Mouse (Mus musculus): ENCODE results near the gene Rgs7. TPM values are rescaled to one million over a fixed set of nuclear protein-coding genes. Genes with fewer than 3 reads are reported as not detected.

The Rgs7 gene
- total RNA-seq, 2 experiments from 2014 or later = 1.8 to 4.5 TPM

GRCm38 (mm10) chr1:175041167-175041817 lies 451.0 kb downstream of the Rgs7 start:
- DNase-seq = peak; percentile 55 to 74
- intact Hi-C loops (cut with DNase I) = loop anchor here (5.0 to 10.0 kb wide), 3 partner anchors 564 to 881 kb away; partner anchors contain the start of gene Gm38100

GRCm38 (mm10) chr1:175040038-175040437 lies 452.3 kb downstream of the Rgs7 start:
- intact Hi-C loops (cut with DNase I) = loop anchor here (5.0 to 10.0 kb wide), 3 partner anchors 565 to 882 kb away; partner anchors contain the start of gene Gm38100
- DNase-seq = no peak

GRCm38 (mm10) chr1:175039567-175039966 lies 452.7 kb downstream of the Rgs7 start:
- intact Hi-C loops (cut with DNase I) = no loop called here
- no peak for DNase-seq

GRCm38 (mm10) chr1:175035461-175035860 lies 456.8 kb downstream of the Rgs7 start:
- intact Hi-C loops (cut with DNase I) = no loop called here
- DNase-seq = no peak

GRCm38 (mm10) chr1:175032015-175032414 lies 460.3 kb downstream of the Rgs7 start:
- no peak for DNase-seq
- intact Hi-C loops (cut with DNase I) = no loop called here

GRCm38 (mm10) chr1:175028716-175029204 lies 463.5 kb downstream of the Rgs7 start:
- intact Hi-C loops (cut with DNase I) = no loop called here
- no peak for DNase-seq

GRCm38 (mm10) chr1:175028267-175028666 lies 464.0 kb downstream of the Rgs7 start:
- DNase-seq = no peak
- intact Hi-C loops (cut with DNase I) = no loop called here

- DNase-seq = no peak
- intact Hi-C loops (cut with DNase I) = no loop called here
These were observed 466.5 kb downstream of the Rgs7 start for GRCm38 (mm10) chr1:175025781-175026309.

- DNase-seq = no peak
- intact Hi-C loops (cut with DNase I) = no loop called here
These were observed 468.2 kb downstream of the Rgs7 start for GRCm38 (mm10) chr1:175024136-175024535.

Other genes starting within 250 kb of the Rgs7 start
- gene Kmo, start 127.9 kb upstream of the Rgs7 start, total RNA-seq (2021) = under 1 TPM; 0.26 to 0.47 TPM
- gene Fh1, start 133.1 kb upstream of the Rgs7 start, total RNA-seq (2021) = 100 to 1,000 TPM; 509 to 577 TPM
- gene Opn3, start 200.3 kb upstream of the Rgs7 start, total RNA-seq (2021) = 1 to 10 TPM; 7.0 to 7.7 TPM
- gene Chml, start 200.4 kb upstream of the Rgs7 start, total RNA-seq (2021) = 10 to 100 TPM; 12.5 to 13.4 TPM
- gene Wdr64, start 206.1 kb upstream of the Rgs7 start, total RNA-seq (2021) = not detected